Mouse (Mus musculus) adrenal gland, adult 18-20 months (tissue): Measurements from ENCODE around the gene Tmem108. TPM values are rescaled to one million over a fixed set of nuclear protein-coding genes. Genes with fewer than 3 reads are reported as not detected.

Experiments used
- DNase-seq, 2 experiments: peaks; one replicate each; pipeline ENCODE4 v3.0.0; 2021 to 2022; ENCODE audit warnings: low spot score in 2 of 2
- total RNA-seq, 2 experiments: library from RNA; stranded (reverse); gene quantifications; 1 replicate in 1 of 2; 2 replicates in 1 of 2; pipeline ENCODE4 v1.2.3; 2021

The Tmem108 gene
- total RNA-seq, 2 experiments from 2014 or later = 3.7 TPM

GRCm38 (mm10) chr9:103504646-103505045 lies 257.0 kb downstream of the Tmem108 start:
- DNase-seq = no peak

GRCm38 (mm10) chr9:103503586-103504298 lies 257.9 kb downstream of the Tmem108 start:
- no peak for DNase-seq

DNA sequence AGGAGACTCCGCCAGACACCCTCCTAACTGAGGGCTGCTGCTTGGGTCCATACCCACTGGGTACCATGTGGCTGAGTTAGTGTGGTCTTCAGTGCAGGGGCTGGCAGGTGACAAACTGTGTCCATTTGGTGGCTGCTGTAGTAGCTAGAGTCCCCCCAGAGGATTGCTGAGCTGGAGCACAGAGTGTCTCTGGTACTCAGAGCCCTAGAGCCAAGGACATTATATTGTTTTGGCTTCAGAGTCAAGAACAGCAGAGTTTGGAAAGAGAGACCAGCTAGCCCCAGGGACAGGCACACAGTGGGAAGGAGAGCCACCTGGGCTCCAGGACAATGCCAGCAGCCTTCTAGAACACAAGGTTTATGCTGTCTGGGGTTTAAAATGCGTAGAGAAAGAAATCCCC lies 259.0 kb downstream of the Tmem108 start:
- no peak for DNase-seq

- no peak for DNase-seq
Measured at GRCm38 (mm10) chr9:103501861-103502364, 259.7 kb downstream of the Tmem108 start.

- no peak for DNase-seq
Measured at GRCm38 (mm10) chr9:103499366-103499765, 262.3 kb downstream of the Tmem108 start.

- no peak for DNase-seq
Measured at GRCm38 (mm10) chr9:103498699-103499098, 262.9 kb downstream of the Tmem108 start.

- no peak for DNase-seq
Measured at GRCm38 (mm10) chr9:103495391-103495790, 266.2 kb downstream of the Tmem108 start.

DNA sequence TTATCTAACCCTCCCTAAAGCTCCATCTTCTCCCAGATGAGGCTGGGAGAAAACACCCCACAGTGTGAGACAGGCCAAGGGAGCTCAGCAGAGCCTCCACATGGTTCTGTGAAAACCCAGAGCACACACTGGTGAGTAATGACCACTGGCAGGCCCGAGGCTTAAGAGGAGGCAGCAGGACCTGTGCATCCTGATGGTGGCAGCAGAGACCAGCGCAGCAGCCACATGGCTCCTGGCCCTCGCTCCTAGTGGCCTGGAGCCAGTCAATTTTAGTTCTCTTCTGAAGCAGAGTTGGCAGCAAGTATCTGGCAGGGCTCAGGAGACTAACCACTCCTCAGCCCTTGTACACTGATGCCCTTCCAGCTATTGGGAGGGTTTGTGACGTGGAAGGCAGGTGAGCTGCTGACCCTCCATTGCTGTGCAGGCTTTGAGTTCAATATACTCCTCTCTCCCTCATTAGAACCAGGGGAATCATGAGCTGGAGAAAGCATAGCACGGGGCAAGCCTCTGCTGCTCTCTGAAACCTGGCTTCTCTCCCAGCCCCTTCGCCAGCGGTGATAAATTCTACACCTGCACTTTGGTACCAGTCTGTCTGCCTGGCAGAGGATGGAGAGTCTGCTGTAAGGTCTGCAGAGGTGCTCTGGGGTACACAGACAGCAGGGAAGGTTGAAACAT lies 267.2 kb downstream of the Tmem108 start:
- DNase-seq = peak; percentile 54 to 55

DNA sequence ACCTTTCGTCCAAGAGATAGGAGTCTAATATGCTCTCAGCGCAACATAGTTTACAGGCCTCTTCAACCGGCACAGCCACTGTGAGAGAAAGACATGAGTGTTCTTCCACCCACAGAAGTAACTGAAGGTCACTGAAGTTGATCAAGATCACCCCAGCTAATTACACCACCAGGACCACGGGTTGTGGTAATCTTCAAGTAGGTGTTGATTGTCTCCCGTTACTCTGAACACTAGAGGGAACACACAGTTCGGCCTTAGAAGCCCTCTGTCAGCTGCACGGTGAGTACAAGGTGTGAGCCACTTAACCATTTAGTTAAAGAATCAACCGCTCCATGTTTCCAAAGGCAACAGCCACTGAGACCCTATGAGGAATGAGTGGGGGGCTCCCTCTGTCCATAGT lies 269.7 kb downstream of the Tmem108 start:
- no peak for DNase-seq

- DNase-seq = peak; percentile 81 to 82
Measured at GRCm38 (mm10) chr9:103490439-103490838, 271.2 kb downstream of the Tmem108 start.

GRCm38 (mm10) chr9:103489883-103490282 lies 271.8 kb downstream of the Tmem108 start:
- DNase-seq = no peak

DNA sequence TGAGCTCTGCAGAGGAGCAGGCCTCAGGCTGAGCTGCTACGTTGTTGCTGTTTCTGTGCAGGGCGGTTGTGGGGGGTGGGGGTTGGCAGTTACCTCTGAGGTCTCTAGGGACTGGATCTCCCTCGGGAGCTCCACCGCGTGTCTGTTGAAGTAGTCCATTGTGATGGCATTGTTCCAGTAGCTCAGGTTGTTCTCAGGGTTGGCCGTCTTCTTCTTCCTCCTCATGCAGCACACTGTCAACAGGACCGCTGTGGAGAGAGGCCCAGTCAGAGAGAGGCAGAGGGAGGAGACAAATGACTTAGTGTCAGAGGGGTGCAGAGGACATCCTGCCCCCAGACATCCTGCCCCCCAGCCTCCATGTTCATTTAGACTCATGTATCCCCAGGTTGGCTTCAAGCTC lies 272.5 kb downstream of the Tmem108 start:
- no peak for DNase-seq

GRCm38 (mm10) chr9:103486262-103486661 lies 275.4 kb downstream of the Tmem108 start:
- DNase-seq = no peak

GRCm38 (mm10) chr9:103485606-103486005 lies 276.0 kb downstream of the Tmem108 start:
- DNase-seq = no peak

- no peak for DNase-seq
Measured at GRCm38 (mm10) chr9:103480603-103481220, 280.9 kb downstream of the Tmem108 start.

GRCm38 (mm10) chr9:103480044-103480576 lies 281.5 kb downstream of the Tmem108 start, which contains the start of gene Bfsp2:
TSS of gene Bfsp2 (minus strand) at chr9:103480420.
- no peak for DNase-seq

GRCm38 (mm10) chr9:103475414-103475813 lies 286.2 kb downstream of the Tmem108 start:
- DNase-seq = no peak

DNA sequence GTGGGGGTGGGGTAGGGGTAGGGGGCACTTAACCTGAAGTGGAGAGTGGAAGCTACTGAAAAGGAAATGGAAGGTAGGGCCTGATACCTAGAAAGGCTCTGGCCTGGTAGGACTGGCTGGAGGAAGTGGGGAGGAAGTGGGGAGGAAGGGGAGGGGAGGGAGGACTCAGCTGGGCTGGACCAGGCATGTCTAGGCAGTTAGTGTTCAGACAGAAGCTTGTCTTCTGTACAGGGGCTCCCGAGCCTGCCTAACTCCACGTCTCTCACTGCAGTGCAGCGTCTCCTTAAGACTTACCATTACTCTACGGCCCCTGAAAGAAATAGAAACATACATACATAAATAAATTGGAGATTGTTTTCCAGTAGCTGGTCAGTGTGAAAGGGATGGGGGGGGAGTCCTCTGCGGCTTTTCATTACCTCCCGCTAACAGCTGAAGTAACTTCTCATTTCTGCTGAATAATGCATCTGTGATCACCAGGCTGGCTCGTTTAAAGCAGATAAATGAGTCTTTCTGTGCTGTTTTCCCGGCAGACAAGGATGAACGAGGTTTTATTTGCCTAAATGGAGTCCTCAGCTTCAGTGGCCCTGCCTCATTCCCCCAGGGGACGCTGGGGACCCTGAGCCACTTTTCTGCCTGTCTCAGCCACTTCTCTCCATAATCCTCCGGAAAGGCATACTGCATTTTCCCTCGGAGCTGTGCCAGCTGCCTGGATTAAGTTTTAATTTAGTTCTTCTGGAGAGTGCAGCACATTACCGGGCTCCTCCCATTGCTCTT lies 287.5 kb downstream of the Tmem108 start:
- no peak for DNase-seq

- DNase-seq = no peak
Measured at GRCm38 (mm10) chr9:103471784-103472183, 289.9 kb downstream of the Tmem108 start.

DNA sequence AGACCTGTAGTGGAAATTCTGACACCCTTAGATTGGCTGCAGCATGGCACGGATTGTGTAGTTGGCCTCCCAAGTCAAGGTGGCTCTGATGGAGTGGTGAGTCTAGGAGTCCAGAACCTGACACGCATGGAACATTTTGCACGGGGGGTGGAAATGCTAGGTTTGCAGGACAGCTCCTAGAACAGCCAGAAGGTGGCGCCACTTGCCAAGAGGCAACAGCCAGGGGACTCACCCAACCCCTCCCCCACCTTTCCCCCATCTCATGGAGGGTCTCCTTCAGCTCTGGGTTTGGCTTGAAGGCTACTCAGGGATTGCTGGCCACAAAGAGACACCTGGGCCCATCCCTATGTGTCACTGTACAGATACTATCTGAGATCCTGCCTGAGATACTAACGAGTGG lies 292.1 kb downstream of the Tmem108 start:
- peak in 1 of 2 experiments; percentile 34 for DNase-seq

- DNase-seq = no peak
Measured at GRCm38 (mm10) chr9:103468911-103469310, 292.7 kb downstream of the Tmem108 start.
